Mouse (Mus musculus) gastrocnemius, adult 18-20 months (tissue): ENCODE measurements around the gene 4931417E11Rik. TPM values are rescaled to one million over a fixed set of nuclear protein-coding genes. Genes with fewer than 3 reads are reported as not detected.

ENCODE experiments used
- DNase-seq: peaks from one replicate; pipeline ENCODE4 v3.0.0; 2021; ENCODE audit warnings: low spot score
- long read RNA-seq, 2 experiments: library from polyadenylated mRNA; stranded (forward); transcript quantifications; one replicate each; pipeline ENCODE4 v2.0.0; 2021
- total RNA-seq, 2 experiments: library from RNA; stranded (reverse); gene quantifications; 2 replicates each; pipeline ENCODE4 v1.2.3; 2021

Gene 4931417E11Rik
- not detected for total RNA-seq
- long read RNA-seq, experiment 1 = 0 reads
- long read RNA-seq, experiment 2 = 0 reads

- DNase-seq = no peak
Measured at GRCm38 (mm10) chr6:73469567-73469966, at the start of gene 4931417E11Rik. Gene 4931417E11Rik, minus strand, starts transcription at chr6:73469667.

- peak; percentile 5 for DNase-seq
Measured at GRCm38 (mm10) chr6:73517818-73518396, 48.4 kb upstream of the 4931417E11Rik start.

GRCm38 (mm10) chr6:73512907-73513306 is 43.4 kb upstream of the 4931417E11Rik start:
- no peak for DNase-seq

GRCm38 (mm10) chr6:73499631-73500030 is 30.2 kb upstream of the 4931417E11Rik start:
- no peak for DNase-seq

GRCm38 (mm10) chr6:73497321-73497720 is 27.9 kb upstream of the 4931417E11Rik start:
- DNase-seq = no peak

GRCm38 (mm10) chr6:73490524-73490923 is 21.1 kb upstream of the 4931417E11Rik start:
- no peak for DNase-seq

- DNase-seq = no peak
Measured at GRCm38 (mm10) chr6:73485616-73486015, 16.1 kb upstream of the 4931417E11Rik start.

GRCm38 (mm10) chr6:73466084-73466483 is 3.4 kb downstream of the 4931417E11Rik start:
- DNase-seq = no peak

GRCm38 (mm10) chr6:73462543-73462942 is 6.9 kb downstream of the 4931417E11Rik start:
- no peak for DNase-seq

GRCm38 (mm10) chr6:73433912-73434311 is 35.6 kb downstream of the 4931417E11Rik start:
- DNase-seq = no peak

GRCm38 (mm10) chr6:73428618-73429336 is 40.7 kb downstream of the 4931417E11Rik start:
- no peak for DNase-seq

GRCm38 (mm10) chr6:73427273-73427812 is 42.1 kb downstream of the 4931417E11Rik start:
- no peak for DNase-seq

Other genes starting within 250 kb of the 4931417E11Rik start
- under 1 TPM; 0.02 to 0.05 TPM for gene Dnah6, start 248.0 kb downstream of the 4931417E11Rik start, total RNA-seq
- gene Suclg1, start 221.3 kb downstream of the 4931417E11Rik start, total RNA-seq = 100 to 1,000 TPM; 311 to 329 TPM